Mouse (Mus musculus): ENCODE measurements at regions not wholly inside any gene's neighbourhood (a gene's known extent, or its start where the extent isn't known, plus 50 kb on each side); places are given as distances from the start of the nearest gene placed in this dataset.

- TF ChIP-seq CTCF (IDR thresholded peaks at IDR 0.05) (peak; percentile 45), EP300 (IDR thresholded peaks at IDR 0.05) (no peak)
Observed at GRCm38 (mm10) chr14:14481840-14482239, 80.7 kb downstream of the Olfr721-ps1 start.

Measured in lung, postnatal 0 days (tissue).